Mouse (Mus musculus) ES-Bruce4 (cell line): ENCODE results near the gene E330034G19Rik.

Source experiments
- CTCF ChIP-seq: IDR thresholded peaks from one replicate; pipeline ENCODE4 v1.8.1; 2011; ENCODE audit warnings: low read depth, low read length
- EP300 ChIP-seq: IDR thresholded peaks from 2 replicates; pipeline ENCODE4 v1.6.1; 2011; ENCODE audit warnings: low read depth, low read length; ENCODE audit not compliant: insufficient read depth
- POLR2A ChIP-seq: IDR thresholded peaks from one replicate; pipeline ENCODE4 v1.8.1; 2011; ENCODE audit warnings: low read length; ENCODE audit not compliant: insufficient read depth

GRCm38 (mm10) chr14:24273575-24273974 lies 19.4 kb upstream of the E330034G19Rik start:
- peak; percentile 12 for TF ChIP-seq CTCF
- no peak for TF ChIP-seq EP300
- TF ChIP-seq POLR2A, result no peak
